Mouse (Mus musculus) MEL (cell line): ENCODE data around the gene Orai1. TPM values are rescaled to one million over a fixed set of nuclear protein-coding genes. Genes with fewer than 3 reads are reported as not detected.
A peak's percentile ranks its signal among the peaks of the same experiment; 100 is the strongest.

ENCODE experiments used
- DNase-seq: peaks from one replicate; pipeline ENCODE4 v3.0.0; 2011; ENCODE audit warnings: low read depth, low spot score
- H3K27ac ChIP-seq: 2 replicates; pipeline ENCODE4 v1.5.1; 2012; ENCODE audit warnings: low read depth, mild to moderate bottlenecking, control low read depth, low read length, moderate library complexity; ENCODE audit not compliant: control insufficient read depth
- H3K27me3 ChIP-seq, 2 experiments: fragments of 150-350 bp in 1 of 2; sonication (generic) in 1 of 2; 2 replicates each; pipeline ENCODE4 v1.6.1; 2012; ENCODE audit warnings: low read length in 2 of 2, mild to moderate bottlenecking in 2 of 2, improper control_type of control experiment in 1 of 2, moderate library complexity in 1 of 2; ENCODE audit not compliant: insufficient read depth in 2 of 2, control insufficient read depth in 1 of 2
- H3K36me3 ChIP-seq, 2 experiments: 2 replicates each; pipeline ENCODE4 v1.6.1; 2012 to 2014; ENCODE audit warnings: low read length in 2 of 2, improper control_type of control experiment in 1 of 2, inconsistent platforms in 1 of 2, mild to moderate bottlenecking in 1 of 2; ENCODE audit not compliant: insufficient read depth in 2 of 2, control insufficient read depth in 1 of 2
- H3K4me1 ChIP-seq, 2 experiments: fragments of 150-350 bp in 1 of 2; sonication (generic) in 1 of 2; 2 replicates each; pipeline ENCODE4 v1.6.1; 2012; ENCODE audit warnings: low read length in 2 of 2, improper control_type of control experiment in 1 of 2, mild to moderate bottlenecking in 1 of 2; ENCODE audit not compliant: insufficient read depth in 2 of 2, control insufficient read depth in 1 of 2
- H3K4me3 ChIP-seq, 2 experiments: fragments of 150-350 bp in 1 of 2; sonication (generic) in 1 of 2; 2 replicates each; pipeline ENCODE4 v1.5.1; 2012; ENCODE audit warnings: low read depth in 2 of 2, low read length in 2 of 2, mild to moderate bottlenecking in 2 of 2, moderate library complexity in 2 of 2, control low read depth in 1 of 2, improper control_type of control experiment in 1 of 2; ENCODE audit not compliant: control insufficient read depth in 1 of 2, insufficient read depth in 1 of 2
- H3K79me2 ChIP-seq: 2 replicates; pipeline ENCODE4 v1.6.1; 2012; ENCODE audit warnings: mild to moderate bottlenecking, low read length, moderate library complexity; ENCODE audit not compliant: control insufficient read depth, poor library complexity, insufficient read depth
- H3K9ac ChIP-seq: 2 replicates; pipeline ENCODE4 v1.6.1; 2012; ENCODE audit warnings: low read depth, mild to moderate bottlenecking, control low read depth, low read length, moderate library complexity; ENCODE audit not compliant: control insufficient read depth, poor library complexity, severe bottlenecking
- H3K9me3 ChIP-seq: fragments of 150-350 bp; sonication (generic); replicated peaks from 2 replicates; pipeline ENCODE4 v1.6.1; 2012; ENCODE audit warnings: mild to moderate bottlenecking, low read length, improper control_type of control experiment, moderate library complexity; ENCODE audit not compliant: insufficient read depth
- GATA1 ChIP-seq: IDR thresholded peaks from 2 replicates; pipeline ENCODE4 v1.6.1; 2011; ENCODE audit warnings: low read depth, low read length, improper control_type of control experiment
- HCFC1 ChIP-seq: IDR thresholded peaks from 2 replicates; pipeline ENCODE4 v1.6.1; 2012; ENCODE audit warnings: low read depth, mild to moderate bottlenecking, inconsistent platforms, low read length, improper control_type of control experiment, moderate library complexity
- KAT2A ChIP-seq: conservative IDR thresholded peaks from 2 replicates; pipeline ENCODE4 v1.6.1; 2012; ENCODE audit warnings: low read depth, low read length, improper control_type of control experiment, inconsistent platforms
- MAFK ChIP-seq: IDR thresholded peaks from 2 replicates; pipeline ENCODE4 v1.6.1; 2011; ENCODE audit warnings: low read depth, mild to moderate bottlenecking, low read length, improper control_type of control experiment, borderline replicate concordance
- MAX ChIP-seq: IDR thresholded peaks from 2 replicates; pipeline ENCODE4 v1.6.1; 2011; ENCODE audit warnings: low read length, improper control_type of control experiment
- MEF2A ChIP-seq: IDR thresholded peaks from 2 replicates; pipeline ENCODE4 v1.6.1; 2014; ENCODE audit warnings: low read depth, mild to moderate bottlenecking, inconsistent platforms, low read length, improper control_type of control experiment; ENCODE audit not compliant: poor library complexity, insufficient replicate concordance, severe bottlenecking; ENCODE audit errors: extremely low read depth
- MXI1 ChIP-seq: IDR thresholded peaks from 2 replicates; pipeline ENCODE4 v1.6.1; 2011; ENCODE audit warnings: mild to moderate bottlenecking, low read depth, low read length, improper control_type of control experiment
- MYC ChIP-seq: IDR thresholded peaks from 2 replicates; pipeline ENCODE4 v1.6.1; 2011; ENCODE audit warnings: low read depth, mild to moderate bottlenecking, low read length, improper control_type of control experiment, moderate library complexity
- POLR2A ChIP-seq, 2 experiments: IDR thresholded peaks; 2 replicates each; pipeline ENCODE4 v1.6.1; 2011 to 2012; ENCODE audit warnings: low read length in 2 of 2, mild to moderate bottlenecking in 2 of 2, control low read depth in 1 of 2, improper control_type of control experiment in 1 of 2, low read depth in 1 of 2, moderate library complexity in 1 of 2; ENCODE audit not compliant: control insufficient read depth in 1 of 2, insufficient read depth in 1 of 2, poor library complexity in 1 of 2
- SMC3 ChIP-seq: IDR thresholded peaks from 2 replicates; pipeline ENCODE4 v1.6.1; 2011; ENCODE audit warnings: low read depth, low read length, improper control_type of control experiment
- TCF12 ChIP-seq: IDR thresholded peaks from 2 replicates; pipeline ENCODE4 v1.6.1; 2014; ENCODE audit warnings: low read depth, mild to moderate bottlenecking, inconsistent platforms, low read length, improper control_type of control experiment, moderate library complexity
- USF1 ChIP-seq: IDR thresholded peaks from 2 replicates; pipeline ENCODE4 v1.6.1; 2014; ENCODE audit warnings: low read depth, mild to moderate bottlenecking, inconsistent platforms, low read length, improper control_type of control experiment, moderate library complexity
- USF2 ChIP-seq, 2 experiments: IDR thresholded peaks; 2 replicates each; pipeline ENCODE4 v1.6.1; 2011 to 2012; ENCODE audit warnings: improper control_type of control experiment in 2 of 2, low read length in 2 of 2, borderline replicate concordance in 1 of 2, inconsistent platforms in 1 of 2, low read depth in 1 of 2, mild to moderate bottlenecking in 1 of 2; ENCODE audit not compliant: insufficient read depth in 1 of 2
- ZC3H11A ChIP-seq: IDR thresholded peaks from 2 replicates; pipeline ENCODE4 v1.6.1; 2012; ENCODE audit warnings: low read depth, mild to moderate bottlenecking, inconsistent platforms, low read length, improper control_type of control experiment
- ZKSCAN1 ChIP-seq: IDR thresholded peaks from 2 replicates; pipeline ENCODE4 v1.6.1; 2012; ENCODE audit warnings: low read depth, mild to moderate bottlenecking, inconsistent platforms, low read length, improper control_type of control experiment, moderate library complexity
- polyA plus RNA-seq, 2 experiments: library from polyadenylated mRNA; stranded (reverse) in 1 of 2; unstranded in 1 of 2; fragments of >175 nt in 1 of 2; fragments of >200 nt in 1 of 2; gene quantifications; 2 replicates each; pipeline versions ENCODE4 v1.2.1 to v1.2.4; 2012; ENCODE audit warnings: low replicate concordance in 2 of 2, low read depth in 1 of 2; ENCODE audit not compliant: insufficient read length in 2 of 2, insufficient read depth in 1 of 2, missing spikeins in 1 of 2
- total RNA-seq: library from RNA; depleted of rRNA; stranded (reverse); fragments of 300-350 nt; gene quantifications from 2 replicates; pipeline ENCODE4 v1.2.3, GENCODE M21; 2012

Gene Orai1
- total and polyA plus RNA-seq, 3 experiments = 4.7 to 13.3 TPM; not detected in 1

DNA sequence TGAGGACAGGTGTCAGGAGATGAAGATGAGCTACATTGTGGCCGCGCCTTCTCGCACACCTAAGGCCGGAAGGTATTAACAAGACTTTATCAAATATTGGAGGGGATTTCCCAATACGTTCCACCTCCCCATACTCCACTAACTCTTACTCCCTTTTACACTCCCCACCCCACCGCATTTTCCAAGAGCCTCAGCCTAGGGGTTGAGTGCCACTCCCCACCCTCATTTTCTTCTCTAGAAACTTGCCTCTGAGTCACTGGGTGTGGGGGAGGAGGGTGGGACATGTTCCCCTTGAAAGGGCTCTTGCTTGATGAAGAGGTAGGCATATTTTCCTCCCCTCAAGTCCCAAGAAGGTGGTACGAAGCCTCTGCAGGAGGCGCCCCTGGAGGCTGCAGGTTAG is 1.0 kb downstream of the Orai1 start:
- peak; percentile 39 for DNase-seq
- peaks cover 0 to 11% of the 10 kb centered on the region in 2 experiments; a peak in 2 of 4 replicates for H3K4me1 ChIP-seq
- no peak overlapping the region for H3K27ac ChIP-seq
- peak overlapping the region; percentile 94 for H3K9ac ChIP-seq
- H3K36me3 ChIP-seq = peaks cover 0 to 8% of the 10 kb centered on the region in 2 experiments; a peak in 2 of 4 replicates
- TF ChIP-seq TCF12 = no peak
- no peak for TF ChIP-seq ZKSCAN1
- no peak for TF ChIP-seq HCFC1
- no peak for TF ChIP-seq MAX
- TF ChIP-seq KAT2A = no peak
- no peak for TF ChIP-seq MEF2A
- no peak for TF ChIP-seq MXI1
- no peak for TF ChIP-seq MYC
- no peak for TF ChIP-seq SMC3
- no peak for TF ChIP-seq MAFK
- TF ChIP-seq GATA1 = no peak
- no peak for TF ChIP-seq POLR2A (IDR thresholded peaks at IDR 0.05; ENCODE audit: control insufficient read depth in 1 of 2, insufficient read depth in 1 of 2, low read depth in 1 of 2, low read length in 2 of 2, poor library complexity in 1 of 2)
- H3K9me3 ChIP-seq = no peaks in the 10 kb centered on the region
- peaks cover 6% of the 10 kb centered on the region for H3K79me2 ChIP-seq
- no peaks in the 10 kb centered on the region for H3K27me3 ChIP-seq
- peak overlapping the region; percentile 79 to 85 for H3K4me3 ChIP-seq

DNA sequence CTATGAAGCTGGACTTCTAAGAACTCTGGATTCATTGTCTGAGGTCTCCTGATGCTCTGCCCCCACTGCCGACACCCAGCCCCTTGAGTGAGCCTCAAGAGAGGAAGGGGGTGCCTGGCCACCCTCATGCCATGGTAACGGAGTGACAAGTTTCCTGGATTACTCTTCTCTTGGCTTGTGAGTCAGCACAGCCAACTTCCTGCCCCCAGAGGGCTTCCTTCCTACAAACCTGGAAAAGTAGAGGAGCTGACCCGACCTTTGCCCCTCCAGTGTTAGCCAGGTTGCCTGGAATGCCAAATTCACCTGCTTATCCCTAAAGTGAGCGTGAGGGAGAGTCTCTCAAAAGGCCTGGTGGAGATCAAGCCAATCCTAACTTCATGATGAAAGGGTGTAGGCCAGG is 2.6 kb downstream of the Orai1 start:
- no peak overlapping the region for H3K9ac ChIP-seq
- H3K9me3 ChIP-seq = no peaks in the 10 kb centered on the region
- no peak for DNase-seq
- H3K4me1 ChIP-seq = peaks cover 0 to 11% of the 10 kb centered on the region in 2 experiments; a peak in 2 of 4 replicates
- no peaks in the 10 kb centered on the region for H3K27me3 ChIP-seq
- no peak overlapping the region for H3K4me3 ChIP-seq
- H3K27ac ChIP-seq = no peak overlapping the region
- no peak for TF ChIP-seq USF2 (IDR thresholded peaks at IDR 0.05; ENCODE audit: borderline replicate concordance in 1 of 2, insufficient read depth in 1 of 2, low read depth in 1 of 2, low read length in 2 of 2)
- no peak for TF ChIP-seq ZC3H11A
- no peak for TF ChIP-seq USF1
- TF ChIP-seq, all 39 proteins: peak for 0
- Histone ChIP-seq H3K79me2 (peaks cover 6% of the 10 kb centered on the region), H3K36me3 (peaks cover 0 to 8% of the 10 kb centered on the region in 2 experiments; a peak in 2 of 4 replicates)
